Comparison of ENCODE assay signal across 8 mouse cellular contexts in genomic region chr2:38535521-38536220, GRCm38 (mm10). TPM values are rescaled to one million over a fixed set of nuclear protein-coding genes. Genes with fewer than 3 reads are reported as not detected.
DNase-seq lines count a peak whose midpoint lies in the region; ATAC-seq and TF ChIP-seq lines count a peak whose summit lies in the region.

No protein-coding gene starts in this region.

- no peaks in the 10 kb centered on the region for H3K27me3 ChIP-seq in small intestine, adult 2 months (ENCODE audit: control insufficient read depth, insufficient read depth, low read length)

- 47% methylated on average over 14 of the region's 14 CpGs for WGBS in small intestine, adult 2 months

- DNase-seq in layer of hippocampus, adult 11-12 months (ENCODE audit: low spot score): peak; percentile 35
- no peak for DNase-seq in layer of hippocampus, postnatal 25 days (ENCODE audit: extremely low spot score in 1 of 2, low spot score in 1 of 2)
- DNase-seq in kidney, postnatal 4 days: peak; percentile 30 to 47
- no peak for DNase-seq in urinary bladder, adult 2 months (ENCODE audit: low spot score)
- no peak for DNase-seq in thymus, postnatal 14 days
- no peak for DNase-seq in gastrocnemius, postnatal 4 days (ENCODE audit: low spot score in 2 of 2)

- H3K4me3 ChIP-seq in small intestine, adult 2 months (ENCODE audit: low read depth, low read length): no peak overlapping the region

- no peak for TF ChIP-seq CTCF in small intestine, adult 2 months (IDR thresholded peaks at IDR 0.05; ENCODE audit: extremely low read depth, insufficient read length, insufficient replicate concordance, low read depth, low read length)

- peak; percentile 27 for ATAC-seq in common myeloid progenitor, adult 5-6 weeks (replicated peaks; ENCODE audit: low read depth, poor library complexity, severe bottlenecking)

- no peak for TF ChIP-seq POLR2A in small intestine, adult 2 months (IDR thresholded peaks at IDR 0.05; ENCODE audit: low read depth, low read length)

- peak overlapping the region; percentile 36 for H3K27ac ChIP-seq in small intestine, adult 2 months (ENCODE audit: insufficient read depth, low read depth, low read length)

- H3K4me1 ChIP-seq in small intestine, adult 2 months (ENCODE audit: control insufficient read depth, insufficient read depth, insufficient read length, low read length): peaks cover 83% of the 10 kb centered on the region

- no peaks in the 10 kb centered on the region for H3K36me3 ChIP-seq in small intestine, adult 2 months (ENCODE audit: control insufficient read depth, insufficient read depth, low read length)

RNA-seq across cellular contexts. Expression of gene Nek6, which starts 24.2 kb away (rescaled TPM):
- total RNA-seq in layer of hippocampus, postnatal 25 days (2021): 10 to 100 TPM; 46.1 to 47.0 TPM
- total RNA-seq in common myeloid progenitor, adult 5-6 weeks (2017): 5.4 and 7.2 TPM in 2 replicates
- polyA plus RNA-seq in small intestine, adult 2 months (2012; rRNA removed): 24.6 and 173 TPM in 2 replicates
- polyA plus RNA-seq in urinary bladder, adult 2 months (2012; rRNA removed): 18.9 and 20.2 TPM in 2 replicates
- 10 to 100 TPM; 21.3 to 26.0 TPM for total RNA-seq in gastrocnemius, postnatal 4 days (2021)

Comparison
In these comparisons a context has a peak if more than half of its experiments do, and no peak if none do; other contexts are left out.
1. DNase-seq: peak in layer of hippocampus, adult 11-12 months (single experiment) and kidney, postnatal 4 days (2 of 2); none in layer of hippocampus, postnatal 25 days (0 of 2), urinary bladder, adult 2 months (single experiment), thymus, postnatal 14 days (single experiment) and gastrocnemius, postnatal 4 days (0 of 2).